8 mouse cellular contexts compared by ENCODE assay signal in the genomic region with DNA sequence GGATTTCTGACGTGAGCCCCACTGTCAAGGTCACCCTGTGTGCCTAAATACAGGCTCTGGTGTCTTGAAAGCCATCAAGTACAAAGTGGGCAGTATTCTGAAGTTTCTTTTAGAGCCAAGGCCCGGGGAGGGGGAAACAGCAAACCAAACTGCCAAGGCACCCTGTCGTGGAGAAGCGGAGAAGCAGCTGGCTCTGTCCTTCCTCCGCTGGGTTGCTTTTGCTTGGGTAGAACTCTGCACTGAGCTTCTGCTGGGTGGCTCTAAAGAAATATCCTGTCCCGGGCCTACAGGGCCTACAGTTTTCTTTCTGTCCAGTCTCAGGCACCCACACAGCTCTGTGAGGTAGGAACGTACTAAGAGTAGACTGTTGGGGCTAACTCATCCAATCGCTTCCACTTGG. TPM values are rescaled to one million over a fixed set of nuclear protein-coding genes. Genes with fewer than 3 reads are reported as not detected.
A peak's percentile ranks its signal among the peaks of the same experiment; 100 is the strongest.
DNase-seq lines count a peak whose midpoint lies in the region; ATAC-seq and TF ChIP-seq lines count a peak whose summit lies in the region.

No protein-coding gene starts in this region.

- H3K9me3 ChIP-seq in lung, embryonic 15.5 days, result no peaks in the 10 kb centered on the region
- no peaks in the 10 kb centered on the region for H3K9me3 ChIP-seq in limb, embryonic 10.5 days (replicated peaks)
- H3K9me3 ChIP-seq in stomach, postnatal 0 days (ENCODE audit: control insufficient read depth, low read length), result no peaks in the 10 kb centered on the region

- peak; percentile 54 for DNase-seq in CD4-positive, CD25-positive, alpha-beta regulatory T cell, adult 2 months (ENCODE audit: low read depth, low spot score)
- DNase-seq in lung, postnatal 14 days, result no peak
- no peak for DNase-seq in limb, embryonic 10.5 days (ENCODE audit: low spot score)
- no peak for DNase-seq in stomach, postnatal 0 days (ENCODE audit: low spot score)
- no peak for DNase-seq in layer of hippocampus, adult 18-20 months (ENCODE audit: low spot score in 2 of 2)
- DNase-seq in frontal cortex, postnatal 10 days (ENCODE audit: low spot score in 2 of 2), result no peak

- 0 out of 2 replicates have a peak overlapping the region, but pooled peaks have one; percentile 16 for H3K9ac ChIP-seq in lung, embryonic 15.5 days
- H3K9ac ChIP-seq in stomach, postnatal 0 days (ENCODE audit: low read length), result peak overlapping the region; percentile 74

- peaks cover 14% of the 10 kb centered on the region for H3K4me1 ChIP-seq in lung, embryonic 15.5 days
- H3K4me1 ChIP-seq in limb, embryonic 10.5 days, result peaks cover 58% of the 10 kb centered on the region
- H3K4me1 ChIP-seq in stomach, postnatal 0 days (replicated peaks; ENCODE audit: control insufficient read depth, insufficient read depth), result peaks cover 2% of the 10 kb centered on the region; the same call in 1 of the 2 replicates

- ATAC-seq in CD4-positive, CD25-positive, alpha-beta regulatory T cell, adult 4 months, result no peak
- no peak for ATAC-seq in lung, embryonic 15.5 days (ENCODE audit: borderline replicate concordance, extremely low read depth, low FRiP score, low TSS enrichment)
- ATAC-seq in stomach, postnatal 0 days (ENCODE audit: low FRiP score, low TSS enrichment), result no peak

- peaks cover 19% of the 10 kb centered on the region; the same call in 1 of the 2 replicates for H3K36me3 ChIP-seq in lung, embryonic 15.5 days
- peaks cover 25% of the 10 kb centered on the region for H3K36me3 ChIP-seq in limb, embryonic 10.5 days
- H3K36me3 ChIP-seq in stomach, postnatal 0 days (ENCODE audit: control insufficient read depth, insufficient read depth, low read length), result 0 out of 2 replicates have a peak, but pooled peaks cover 2% of the 10 kb centered on the region

- no peak for TF ChIP-seq CTCF in stomach, postnatal 0 days (IDR thresholded peaks at IDR 0.05; ENCODE audit: low read depth)

- H3K4me3 ChIP-seq in lung, embryonic 15.5 days, result no peak overlapping the region
- peak overlapping the region; percentile 54; the same call in 1 of the 2 replicates for H3K4me3 ChIP-seq in limb, embryonic 10.5 days
- H3K4me3 ChIP-seq in stomach, postnatal 0 days (ENCODE audit: low read depth, low read length), result no peak overlapping the region

- WGBS in lung, embryonic 15.5 days, result 64% methylated on average over 8 of the region's 8 CpGs
- 79% methylated on average over 8 of the region's 8 CpGs for WGBS in limb, embryonic 10.5 days
- WGBS in stomach, postnatal 0 days, result 68% methylated on average over 8 of the region's 8 CpGs

- no peak overlapping the region; the same call in 1 of the 2 replicates for H3K4me2 ChIP-seq in lung, embryonic 15.5 days
- no peak overlapping the region for H3K4me2 ChIP-seq in stomach, postnatal 0 days (replicated peaks; ENCODE audit: low read depth)

- peak overlapping the region; percentile 72 for H3K27ac ChIP-seq in lung, embryonic 15.5 days
- peak overlapping the region; percentile 89 for H3K27ac ChIP-seq in limb, embryonic 10.5 days
- peak overlapping the region; percentile 88 for H3K27ac ChIP-seq in stomach, postnatal 0 days (replicated peaks)

- TF ChIP-seq EP300 in stomach, postnatal 0 days (optimal IDR thresholded peaks at IDR 0.05), result no peak

- H3K27me3 ChIP-seq in lung, embryonic 15.5 days, result no peaks in the 10 kb centered on the region
- no peaks in the 10 kb centered on the region for H3K27me3 ChIP-seq in limb, embryonic 10.5 days (ENCODE audit: low read depth, poor library complexity, severe bottlenecking)
- no peaks in the 10 kb centered on the region for H3K27me3 ChIP-seq in stomach, postnatal 0 days (ENCODE audit: control insufficient read depth, insufficient read depth, low read length)

RNA-seq across cellular contexts. Expression of a gene that starts 0.5 kb away (rescaled TPM):
- 10 to 100 TPM; 30.3 to 34.6 TPM for polyA plus RNA-seq in CD4-positive, CD25-positive, alpha-beta regulatory T cell, adult 4 months (2017; shearing (Covaris generic))
- 4.5 and 7.8 TPM in 2 replicates for polyA plus RNA-seq in lung, embryonic 15.5 days (2015; fragmentation: Nextera tagmentation; extraction: Ambion mirVana)
- 6.8 and 11.1 TPM in 2 replicates for polyA plus RNA-seq in limb, embryonic 10.5 days (2016; fragmentation: Nextera tagmentation; extraction: Ambion mirVana)
- 11.4 and 12.0 TPM in 2 replicates for polyA plus RNA-seq in stomach, postnatal 0 days (2015; fragmentation: Nextera tagmentation; extraction: Ambion mirVana)
- total RNA-seq in layer of hippocampus, adult 18-20 months (2021), result 1 to 10 TPM; 2.0 to 2.9 TPM

RNA-seq across cellular contexts. Expression of a gene that starts 25.4 kb away (rescaled TPM):
- 1 to 10 TPM; 2.6 to 4.6 TPM for polyA plus RNA-seq in CD4-positive, CD25-positive, alpha-beta regulatory T cell, adult 4 months (2017; shearing (Covaris generic))
- 2.1 and 2.9 TPM in 2 replicates for polyA plus RNA-seq in lung, embryonic 15.5 days (2015; fragmentation: Nextera tagmentation; extraction: Ambion mirVana)
- 1.9 and 2.3 TPM in 2 replicates for polyA plus RNA-seq in limb, embryonic 10.5 days (2016; fragmentation: Nextera tagmentation; extraction: Ambion mirVana)
- 3.1 and 3.4 TPM in 2 replicates for polyA plus RNA-seq in stomach, postnatal 0 days (2015; fragmentation: Nextera tagmentation; extraction: Ambion mirVana)
- total RNA-seq in layer of hippocampus, adult 18-20 months (2021), result 10 to 100 TPM; 22.5 to 26.0 TPM

RNA-seq across cellular contexts. Expression of a gene that starts 30.2 kb away (rescaled TPM):
- 1 to 10 TPM; 2.9 to 5.5 TPM for polyA plus RNA-seq in CD4-positive, CD25-positive, alpha-beta regulatory T cell, adult 4 months (2017; shearing (Covaris generic))
- 39.1 and 41.8 TPM in 2 replicates for polyA plus RNA-seq in lung, embryonic 15.5 days (2015; fragmentation: Nextera tagmentation; extraction: Ambion mirVana)
- 33.6 and 40.2 TPM in 2 replicates for polyA plus RNA-seq in limb, embryonic 10.5 days (2016; fragmentation: Nextera tagmentation; extraction: Ambion mirVana)
- polyA plus RNA-seq in stomach, postnatal 0 days (2015; fragmentation: Nextera tagmentation; extraction: Ambion mirVana), result 17.2 and 18.1 TPM in 2 replicates
- total RNA-seq in layer of hippocampus, adult 18-20 months (2021), result 100 to 1,000 TPM; 107 to 109 TPM
